Mouse (Mus musculus): ENCODE data around the gene Btg2. TPM values are rescaled to one million over a fixed set of nuclear protein-coding genes. Genes with fewer than 3 reads are reported as not detected.

Gene Btg2
- total RNA-seq, 2 experiments from 2014 or later: 23.1 to 32.7 TPM

GRCm38 (mm10) chr1:134079477-134080163 is 700 bp upstream of the Btg2 start:
- DNase-seq (ENCODE audit: low spot score in 2 of 2): no peak

GRCm38 (mm10) chr1:134078061-134078795 is 692 bp downstream of the Btg2 start:
- no peak for DNase-seq (ENCODE audit: low spot score in 2 of 2)

GRCm38 (mm10) chr1:134077389-134078060 is 1.4 kb downstream of the Btg2 start:
- no peak for DNase-seq (ENCODE audit: low spot score in 2 of 2)

- no peak for DNase-seq (ENCODE audit: low spot score in 2 of 2)
Observed at GRCm38 (mm10) chr1:134076789-134077188, 2.1 kb downstream of the Btg2 start.

- DNase-seq (ENCODE audit: low spot score in 2 of 2): no peak
Observed at GRCm38 (mm10) chr1:134075532-134075931, 3.4 kb downstream of the Btg2 start.

GRCm38 (mm10) chr1:134074606-134075005 is 4.3 kb downstream of the Btg2 start:
- no peak for DNase-seq (ENCODE audit: low spot score in 2 of 2)

DNA sequence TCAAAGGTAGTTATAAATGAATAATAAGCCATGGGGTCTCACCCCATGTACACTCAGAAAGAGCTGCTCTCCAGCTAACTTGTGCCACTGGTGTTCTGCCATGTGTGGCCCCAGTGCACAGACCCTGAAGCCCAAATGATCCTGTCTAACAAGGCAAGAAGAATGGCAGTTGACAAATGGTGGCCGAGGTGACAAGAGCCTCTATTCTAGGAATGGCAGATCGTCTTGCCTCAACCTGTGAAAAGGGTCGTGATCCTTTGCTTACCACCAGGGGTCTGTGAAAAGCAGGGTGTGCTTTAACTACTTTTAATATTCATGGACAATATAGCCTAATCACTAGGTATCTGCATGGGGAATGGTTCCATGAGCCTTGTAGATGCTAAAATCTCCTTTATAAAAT is 4.7 kb downstream of the Btg2 start:
- no peak for DNase-seq (ENCODE audit: low spot score in 2 of 2)

- no peak for DNase-seq (ENCODE audit: low spot score in 2 of 2)
Observed at GRCm38 (mm10) chr1:134073658-134074057, 5.3 kb downstream of the Btg2 start.

DNA sequence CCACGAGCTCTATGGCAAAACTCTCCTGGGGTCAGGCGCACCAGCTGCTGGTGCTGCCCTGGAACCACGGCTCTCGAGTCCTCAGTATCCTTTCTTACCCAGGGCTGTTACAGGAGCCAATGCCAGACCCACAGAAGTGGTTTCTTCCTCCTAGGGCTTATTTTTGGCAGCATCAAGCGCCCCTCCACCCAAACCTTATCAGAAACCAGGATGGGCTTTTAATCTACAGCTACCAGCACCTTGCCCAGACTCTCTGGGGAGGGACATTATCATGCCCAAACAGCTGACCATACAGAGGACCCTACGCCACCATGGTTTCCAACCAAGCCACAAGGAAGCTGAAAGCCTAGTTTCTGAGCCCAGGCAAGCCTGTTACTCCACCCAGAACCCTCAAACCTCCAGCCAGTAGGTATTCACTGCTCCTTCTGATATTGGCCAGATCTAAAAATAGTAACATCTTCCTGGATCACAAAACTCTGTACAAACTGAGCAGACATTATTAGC is 5.8 kb downstream of the Btg2 start:
- no peak for DNase-seq (ENCODE audit: low spot score in 2 of 2)

DNA sequence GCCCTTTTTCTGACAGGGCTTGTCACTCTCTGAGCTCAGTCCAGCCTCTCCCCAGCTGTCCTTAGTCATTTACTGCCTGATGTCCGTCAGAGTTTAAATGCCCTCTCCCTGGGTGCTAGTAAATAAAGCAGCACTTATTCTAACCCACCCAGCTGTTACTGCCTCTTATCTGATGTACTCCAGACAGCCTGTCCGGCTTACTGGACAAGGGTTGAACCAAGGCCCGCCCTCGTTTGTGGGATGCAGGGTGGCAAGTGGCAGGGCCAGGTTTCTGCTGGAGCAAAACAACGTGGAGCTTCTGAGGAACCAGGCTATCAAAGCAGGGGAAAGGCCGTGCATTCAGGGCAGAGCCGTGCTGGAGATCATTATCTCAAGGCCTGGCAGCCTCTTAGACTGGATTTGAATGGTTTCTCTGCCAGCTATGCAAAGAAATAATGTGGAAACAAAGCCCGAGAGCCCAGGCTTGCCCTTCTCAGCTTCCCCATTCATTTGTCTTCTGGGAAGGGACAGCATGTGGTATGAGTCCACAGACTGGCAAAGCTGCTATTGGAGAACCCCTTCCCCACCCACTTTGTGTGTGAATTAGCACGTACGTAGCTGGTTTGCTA is 7.4 kb downstream of the Btg2 start:
- DNase-seq (ENCODE audit: low spot score in 2 of 2): no peak

DNA sequence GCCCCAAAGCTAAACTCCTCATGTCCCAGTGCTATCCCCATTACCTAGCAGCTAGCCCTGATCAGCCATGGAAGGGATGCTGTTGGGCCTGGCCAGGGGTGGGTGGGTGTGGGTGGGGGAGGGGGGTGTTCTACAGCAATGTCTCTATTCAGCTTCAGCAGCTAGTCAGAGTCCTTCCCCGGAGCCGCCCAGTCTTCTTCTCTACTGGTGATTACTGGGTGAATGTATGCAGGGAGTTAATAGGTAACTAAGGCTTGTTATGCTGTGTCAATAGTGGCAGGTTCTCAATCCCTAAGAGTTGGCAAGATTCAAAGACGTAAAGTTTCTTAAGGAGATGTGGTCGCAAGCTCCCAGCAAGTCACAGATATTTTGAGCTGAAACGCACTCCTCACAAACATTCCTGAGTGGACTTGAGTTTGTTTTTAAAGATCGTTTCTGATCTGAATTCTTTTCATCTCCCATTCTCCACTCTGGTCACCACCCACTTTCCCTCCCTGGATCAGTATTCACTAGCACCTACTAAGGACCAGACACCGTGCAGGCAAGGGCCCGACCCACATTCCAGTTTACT is 8.7 kb downstream of the Btg2 start:
- DNase-seq (ENCODE audit: low spot score in 2 of 2): no peak

- DNase-seq (ENCODE audit: low spot score in 2 of 2): no peak
Observed at GRCm38 (mm10) chr1:134067143-134067619, 11.7 kb downstream of the Btg2 start.

DNA sequence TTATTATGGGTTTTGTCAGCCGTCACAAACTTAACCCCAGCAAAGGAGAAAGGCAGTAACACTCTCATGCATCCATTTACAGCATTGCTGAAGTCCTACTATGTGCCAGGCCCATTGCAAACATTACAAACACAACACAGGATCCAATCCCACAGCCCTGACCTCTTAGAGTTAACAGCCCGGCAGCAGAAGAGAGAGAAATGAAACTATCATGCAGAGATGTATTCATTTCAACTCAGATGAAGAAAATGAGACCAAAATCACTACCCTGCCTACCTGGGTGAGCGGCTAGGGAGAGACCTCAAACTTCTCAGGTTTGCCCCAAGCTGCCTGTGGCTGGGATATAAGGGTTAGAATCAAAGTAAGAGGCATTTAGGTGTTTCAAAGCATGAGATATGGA is 12.4 kb downstream of the Btg2 start:
- DNase-seq (ENCODE audit: low spot score in 2 of 2): no peak

- no peak for DNase-seq (ENCODE audit: low spot score in 2 of 2)
Observed at GRCm38 (mm10) chr1:134065241-134065809, 13.6 kb downstream of the Btg2 start.

DNA sequence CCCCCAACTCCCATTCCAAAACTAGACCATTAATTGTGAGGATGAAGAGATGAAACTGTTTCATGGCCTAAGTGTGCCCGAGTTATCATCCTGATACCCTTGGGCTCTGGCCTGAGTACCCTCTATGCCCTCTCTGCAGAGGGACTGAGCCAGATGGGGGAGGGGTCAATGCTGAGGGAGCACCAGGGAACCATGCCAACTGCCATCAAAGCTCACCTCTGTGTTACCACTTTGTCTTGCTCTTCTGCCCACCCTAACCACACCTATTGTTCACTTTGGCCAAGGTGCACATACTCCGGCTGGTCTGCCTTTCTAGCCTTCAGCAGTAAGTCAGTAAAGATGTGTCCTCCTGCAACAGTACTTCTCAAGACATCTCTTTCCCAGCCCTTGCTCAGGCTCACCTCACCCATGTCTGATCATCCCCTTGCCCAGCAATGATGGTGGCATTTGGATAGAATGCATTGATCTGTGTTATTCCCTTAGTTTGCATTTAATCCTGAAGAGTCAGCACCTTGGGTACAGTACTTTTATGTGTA is 14.6 kb downstream of the Btg2 start:
- no peak for DNase-seq (ENCODE audit: low spot score in 2 of 2)

DNA sequence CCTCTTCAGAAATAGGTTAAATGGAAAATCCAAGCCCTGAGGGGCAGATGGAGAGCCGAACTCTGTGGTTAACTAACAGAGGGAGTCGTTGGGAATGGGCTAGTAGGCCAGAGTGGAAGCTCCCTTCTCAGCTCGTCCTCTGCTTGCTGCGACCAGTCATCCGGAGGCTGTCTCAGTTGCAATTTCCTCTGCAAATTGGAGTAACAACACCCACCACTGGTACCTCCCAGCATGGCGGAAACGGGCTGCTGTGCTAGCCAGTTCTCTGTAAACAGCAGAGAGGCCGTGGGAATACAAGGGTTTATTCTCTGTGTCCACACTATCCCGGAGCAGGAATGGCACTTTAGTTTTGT is 15.2 kb downstream of the Btg2 start:
- DNase-seq (ENCODE audit: low spot score in 2 of 2): no peak

DNA sequence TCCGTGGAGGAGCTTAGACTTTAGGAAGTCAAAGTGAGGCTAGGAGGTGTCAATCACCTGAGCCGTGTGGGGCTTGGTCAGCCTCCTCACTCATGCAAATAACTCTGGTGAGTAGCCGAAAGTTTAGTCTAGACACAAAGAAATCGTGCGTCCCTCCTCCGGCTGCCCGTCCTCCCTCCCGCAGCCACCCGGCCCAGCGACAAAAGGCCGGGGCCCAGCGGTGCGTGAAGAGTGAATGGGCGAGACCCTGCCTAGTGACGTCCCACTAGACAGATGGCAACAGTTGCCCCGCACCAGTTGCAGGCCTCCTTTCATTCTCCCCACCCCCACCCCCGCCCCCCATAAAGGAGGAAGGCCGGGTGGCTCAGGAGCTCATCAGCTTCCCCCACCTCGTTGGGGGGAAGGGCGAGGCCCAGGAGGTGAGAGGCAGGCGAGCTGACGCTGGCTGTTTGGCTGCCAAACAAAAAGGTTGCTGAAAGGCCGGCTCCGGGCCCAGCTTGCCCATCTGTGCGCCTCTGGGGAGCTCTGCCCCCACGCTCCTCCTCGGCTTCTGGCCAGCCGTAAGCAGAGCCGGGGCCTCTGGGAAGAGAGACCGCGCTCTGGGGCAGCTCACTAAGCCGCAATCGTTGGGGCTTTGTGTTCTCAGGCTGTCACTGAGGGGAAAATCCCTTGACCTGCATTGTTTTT is 15.7 kb downstream of the Btg2 start:
- peak in 1 of 2 experiments; percentile 62 for DNase-seq (ENCODE audit: low spot score in 2 of 2)

GRCm38 (mm10) chr1:134062411-134063085 is 16.4 kb downstream of the Btg2 start:
- DNase-seq (ENCODE audit: low spot score in 2 of 2): no peak

DNA sequence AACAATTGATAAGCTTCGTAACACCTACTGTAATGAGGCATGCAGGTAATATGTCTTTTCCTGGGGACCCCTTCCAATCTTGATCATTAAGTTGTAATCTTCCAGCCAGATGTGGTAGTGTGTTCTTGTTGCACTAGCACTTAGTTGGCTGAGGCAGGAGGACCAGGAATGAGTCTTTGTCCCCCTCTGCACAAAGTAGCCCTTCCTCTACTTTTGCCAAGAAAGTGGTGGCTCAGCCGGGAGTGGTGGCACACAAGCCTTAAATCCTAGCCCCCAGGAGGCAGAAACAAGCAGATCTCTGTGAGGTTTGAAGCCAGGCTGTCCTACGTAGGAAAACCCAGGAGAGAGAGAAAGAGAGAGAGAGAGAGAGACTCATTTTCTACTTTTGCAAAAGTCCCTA is 17.0 kb downstream of the Btg2 start:
- DNase-seq (ENCODE audit: low spot score in 2 of 2): no peak

Measured in adrenal gland, adult 18-20 months (tissue).